Mouse (Mus musculus): Measurements from ENCODE around the gene Cldn4. TPM values are rescaled to one million over a fixed set of nuclear protein-coding genes. Genes with fewer than 3 reads are reported as not detected.

Gene Cldn4
- not detected for total RNA-seq (2021)
- long read RNA-seq, experiment 1: 0 reads
- long read RNA-seq, experiment 2: 0 reads

- Histone ChIP-seq H3K27ac (no peak within 1 kb of the TSS), H3K4me3 (no peak within 1 kb of the TSS)
- no peak for TF ChIP-seq CTCF (IDR thresholded peaks at IDR 0.05)
- intact Hi-C loops (cut with DNase I): no loop called here
- no peak for DNase-seq
Observed at GRCm38 (mm10) chr5:134946857-134947255, at the start of gene Cldn4. Gene Cldn4, minus strand, starts transcription at chr5:134946934.

GRCm38 (mm10) chr5:134992566-134992965 is 45.8 kb upstream of the Cldn4 start:
- intact Hi-C loops (cut with DNase I): no loop called here
- no peak for TF ChIP-seq CTCF (IDR thresholded peaks at IDR 0.05)
- Histone ChIP-seq H3K27ac (no peak overlapping the region), H3K4me3 (no peak overlapping the region)
- DNase-seq: no peak

GRCm38 (mm10) chr5:134989741-134990140 is 43.0 kb upstream of the Cldn4 start:
- H3K27ac ChIP-seq: no peak overlapping the region
- intact Hi-C loops (cut with DNase I): no loop called here
- DNase-seq: no peak
- TF ChIP-seq CTCF (IDR thresholded peaks at IDR 0.05): no peak
- H3K4me3 ChIP-seq: no peak overlapping the region

DNA sequence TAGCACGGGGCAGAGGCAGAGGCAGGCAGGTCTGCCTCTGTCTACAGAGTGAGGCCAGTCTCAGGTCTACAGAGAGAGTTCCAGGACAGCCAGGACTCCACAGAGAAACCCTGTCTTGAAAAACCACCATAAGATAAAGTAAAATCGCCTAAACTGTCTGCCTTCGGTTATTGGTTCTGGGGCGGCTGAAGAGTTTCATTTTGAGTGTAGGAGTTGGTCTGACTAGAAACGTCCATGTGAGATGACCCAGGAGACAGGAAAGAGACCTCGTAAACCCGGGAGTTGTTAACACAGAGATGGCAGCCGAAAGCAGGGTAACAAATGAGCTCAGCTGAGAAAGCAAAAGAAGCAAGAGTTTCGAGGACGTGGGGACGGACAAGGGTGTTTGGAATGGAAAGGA is 42.4 kb upstream of the Cldn4 start:
- H3K4me3 ChIP-seq: no peak overlapping the region
- no peak for TF ChIP-seq CTCF (IDR thresholded peaks at IDR 0.05)
- H3K27ac ChIP-seq: no peak overlapping the region
- intact Hi-C loops (cut with DNase I): no loop called here
- DNase-seq: no peak

DNA sequence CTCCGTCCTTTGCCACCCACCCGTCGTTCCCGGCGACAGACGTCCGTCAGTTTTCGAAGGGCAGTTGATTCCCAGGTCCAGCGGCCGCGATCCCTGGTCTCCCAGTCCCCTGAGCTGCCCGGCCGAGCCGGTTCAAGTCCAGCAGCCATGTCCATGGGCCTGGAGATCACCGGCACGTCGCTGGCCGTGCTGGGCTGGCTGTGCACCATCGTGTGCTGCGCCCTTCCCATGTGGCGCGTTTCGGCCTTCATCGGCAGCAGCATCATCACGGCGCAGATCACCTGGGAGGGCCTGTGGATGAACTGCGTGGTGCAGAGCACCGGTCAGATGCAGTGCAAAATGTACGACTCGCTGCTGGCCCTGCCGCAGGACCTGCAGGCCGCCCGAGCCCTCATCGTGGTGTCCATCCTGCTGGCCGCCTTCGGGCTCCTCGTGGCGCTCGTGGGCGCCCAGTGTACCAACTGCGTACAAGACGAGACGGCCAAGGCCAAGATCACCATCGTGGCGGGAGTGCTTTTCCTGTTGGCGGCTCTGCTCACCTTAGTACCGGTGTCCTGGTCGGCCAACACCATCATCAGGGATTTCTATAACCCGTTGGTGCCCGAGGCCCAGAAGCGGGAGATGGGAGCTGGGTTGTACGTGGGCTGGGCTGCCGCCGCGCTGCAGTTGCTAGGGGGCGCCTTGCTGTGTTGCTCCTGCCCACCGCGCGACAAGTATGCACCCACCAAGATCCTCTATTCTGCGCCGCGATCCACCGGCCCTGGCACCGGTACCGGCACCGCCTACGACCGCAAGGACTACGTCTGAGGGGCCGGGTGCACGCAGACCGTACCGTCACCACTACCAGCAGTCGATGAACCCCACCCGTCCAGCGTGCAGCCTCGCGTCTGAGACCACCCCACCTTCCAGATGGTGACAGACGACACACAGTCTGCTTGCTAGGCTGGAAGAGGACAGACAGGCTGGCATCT is 39.8 kb upstream of the Cldn4 start:
- H3K4me3 ChIP-seq: peak overlapping the region; percentile 59
- intact Hi-C loops (cut with DNase I): no loop called here

GRCm38 (mm10) chr5:134985633-134986297 is 39.0 kb upstream of the Cldn4 start, which contains the start of gene Cldn3:
Gene Cldn3, plus strand, starts transcription at chr5:134986214.
- TF ChIP-seq CTCF (IDR thresholded peaks at IDR 0.05): no peak
- Histone ChIP-seq H3K4me3 (peak within 1 kb of the TSS; percentile 59), H3K27ac (no peak within 1 kb of the TSS)
- intact Hi-C loops (cut with DNase I): no loop called here
- peak; percentile 63 for DNase-seq

More for the DNA sequence above, 39.8 kb upstream of the Cldn4 start:
- DNase-seq: no peak
- H3K27ac ChIP-seq: no peak overlapping the region
- no peak for TF ChIP-seq CTCF (IDR thresholded peaks at IDR 0.05)

- intact Hi-C loops (cut with DNase I): no loop called here
- no peak overlapping the region for H3K4me3 ChIP-seq
- TF ChIP-seq CTCF (IDR thresholded peaks at IDR 0.05): no peak
- no peak for DNase-seq
- H3K27ac ChIP-seq: no peak overlapping the region
Observed at GRCm38 (mm10) chr5:134983771-134984170, 37.0 kb upstream of the Cldn4 start.

GRCm38 (mm10) chr5:134983111-134983510 is 36.4 kb upstream of the Cldn4 start:
- DNase-seq: no peak
- intact Hi-C loops (cut with DNase I): no loop called here
- Histone ChIP-seq H3K27ac (no peak overlapping the region), H3K4me3 (no peak overlapping the region)
- TF ChIP-seq CTCF (IDR thresholded peaks at IDR 0.05): no peak

DNA sequence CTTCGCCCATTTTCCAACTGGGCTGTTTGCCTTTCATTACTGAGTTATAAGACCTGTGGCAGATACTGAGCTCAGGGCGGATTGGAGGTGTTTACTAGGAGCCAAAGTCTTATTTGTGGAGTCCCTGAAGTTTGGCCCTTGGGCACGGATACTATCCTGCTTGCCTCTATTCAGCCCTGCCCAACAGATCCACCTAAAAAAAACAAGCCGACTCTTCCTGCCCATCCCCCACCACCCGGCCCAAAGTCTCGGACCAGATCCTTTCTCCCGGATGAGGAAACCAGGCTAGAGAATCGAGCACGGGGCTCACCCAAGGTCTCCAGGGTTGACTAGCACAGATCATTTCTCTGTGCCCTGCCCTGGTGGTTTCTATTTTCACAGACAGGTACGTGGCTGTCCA is 34.4 kb upstream of the Cldn4 start:
- intact Hi-C loops (cut with DNase I): no loop called here
- no peak for TF ChIP-seq CTCF (IDR thresholded peaks at IDR 0.05)
- DNase-seq: no peak
- Histone ChIP-seq H3K27ac (no peak overlapping the region), H3K4me3 (no peak overlapping the region)

GRCm38 (mm10) chr5:134977837-134978236 is 31.1 kb upstream of the Cldn4 start:
- DNase-seq: no peak
- intact Hi-C loops (cut with DNase I): no loop called here

GRCm38 (mm10) chr5:134976577-134977250 is 30.0 kb upstream of the Cldn4 start:
- intact Hi-C loops (cut with DNase I): no loop called here
- TF ChIP-seq CTCF (IDR thresholded peaks at IDR 0.05): no peak
- no peak for DNase-seq
- H3K27ac ChIP-seq: no peak overlapping the region
- H3K4me3 ChIP-seq: no peak overlapping the region

More at GRCm38 (mm10) chr5:134977837-134978236, 31.1 kb upstream of the Cldn4 start:
- TF ChIP-seq CTCF (IDR thresholded peaks at IDR 0.05): no peak
- no peak overlapping the region for H3K27ac ChIP-seq
- H3K4me3 ChIP-seq: no peak overlapping the region

GRCm38 (mm10) chr5:134976164-134976563 is 29.4 kb upstream of the Cldn4 start:
- Histone ChIP-seq H3K27ac (no peak overlapping the region), H3K4me3 (no peak overlapping the region)
- intact Hi-C loops (cut with DNase I): no loop called here
- no peak for TF ChIP-seq CTCF (IDR thresholded peaks at IDR 0.05)
- no peak for DNase-seq

GRCm38 (mm10) chr5:134974921-134975320 is 28.2 kb upstream of the Cldn4 start:
- TF ChIP-seq CTCF (IDR thresholded peaks at IDR 0.05): no peak
- no peak for DNase-seq
- intact Hi-C loops (cut with DNase I): no loop called here
- H3K27ac ChIP-seq: no peak overlapping the region
- no peak overlapping the region for H3K4me3 ChIP-seq

All from gastrocnemius, adult 2 months (tissue).